Mouse (Mus musculus) bone marrow macrophage, adult 2 months (primary cell): Measurements from ENCODE around the gene Lrrc59. TPM values are rescaled to one million over a fixed set of nuclear protein-coding genes. Genes with fewer than 3 reads are reported as not detected.
"Not testable (repeated sequence)": the region's sequence is repeated elsewhere in the genome, so short reads cannot be mapped to it uniquely, and the experiment has no call there.

ENCODE experiments used
- H3K27ac ChIP-seq: 2 replicates; pipeline ENCODE4 v1.5.1; 2012; ENCODE audit warnings: low read depth, low read length; ENCODE audit not compliant: insufficient read depth
- H3K4me1 ChIP-seq: 2 replicates; pipeline ENCODE4 v1.6.1; 2012; ENCODE audit warnings: low read length; ENCODE audit not compliant: control insufficient read depth, insufficient read depth
- H3K4me3 ChIP-seq: 2 replicates; pipeline ENCODE4 v1.5.1; 2012; ENCODE audit warnings: mild to moderate bottlenecking, low read length, moderate library complexity; ENCODE audit not compliant: insufficient read depth
- CTCF ChIP-seq: IDR thresholded peaks from 2 replicates; pipeline ENCODE4 v1.5.1; 2012; ENCODE audit warnings: low read depth, mild to moderate bottlenecking, low read length, moderate library complexity
- POLR2A ChIP-seq: IDR thresholded peaks from 2 replicates; pipeline ENCODE4 v1.6.1; 2012; ENCODE audit warnings: mild to moderate bottlenecking, low read depth, low read length, borderline replicate concordance
- polyA plus RNA-seq: library from polyadenylated mRNA; stranded (reverse); fragments of >200 nt; gene quantifications from 2 replicates; pipeline ENCODE4 v1.2.4, GENCODE M21; 2012; ENCODE audit not compliant: missing spikeins, insufficient read depth, insufficient read length

Lrrc59 gene
- polyA plus RNA-seq, 1 experiment: 57.6 TPM

DNA sequence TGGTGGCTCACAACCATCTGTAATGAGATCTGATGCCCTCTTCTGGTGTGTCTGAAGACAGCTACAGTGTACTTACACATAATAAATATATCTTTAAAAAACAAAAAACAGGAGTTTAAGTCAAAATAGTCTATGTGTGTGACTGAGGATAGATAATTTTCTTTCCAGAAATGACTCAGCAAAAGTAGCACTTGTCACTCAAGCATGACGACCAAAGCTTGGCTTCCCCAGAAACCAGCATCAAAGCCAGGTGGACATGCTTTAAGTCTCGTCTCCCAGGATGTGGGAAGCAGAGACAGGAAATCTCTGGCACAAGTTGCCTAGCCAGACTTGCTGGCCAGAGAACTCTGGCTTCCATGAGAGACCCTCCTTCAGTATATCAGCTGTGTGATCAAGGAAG is 7.4 kb upstream of the Lrrc59 start:
- H3K27ac ChIP-seq: no peak overlapping the region
- TF ChIP-seq CTCF: no peak
- TF ChIP-seq POLR2A: no peak
- H3K4me1 ChIP-seq: peaks cover 6% of the 10 kb centered on the region; the same call in 1 of the 2 replicates
- H3K4me3 ChIP-seq: no peak overlapping the region

DNA sequence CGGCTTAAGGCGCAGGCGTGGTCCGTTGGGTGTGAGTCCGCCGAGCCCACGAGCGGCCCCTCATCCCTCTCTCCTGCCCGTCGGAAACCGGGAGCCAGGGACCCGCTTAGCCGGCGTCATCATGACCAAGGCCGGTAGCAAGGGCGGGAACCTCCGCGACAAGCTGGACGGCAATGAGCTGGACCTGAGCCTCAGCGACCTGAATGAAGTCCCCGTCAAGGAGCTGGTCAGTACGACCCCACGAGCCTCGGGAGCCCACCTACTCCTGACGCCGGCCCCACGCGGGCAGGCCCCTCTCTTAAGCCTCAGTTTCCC is 274 bp downstream of the Lrrc59 start:
- TF ChIP-seq CTCF: no peak
- no peak for TF ChIP-seq POLR2A
- peaks cover 11% of the 10 kb centered on the region for H3K4me1 ChIP-seq
- peak overlapping the region; percentile 43 for H3K27ac ChIP-seq
- peak overlapping the region; percentile 86 for H3K4me3 ChIP-seq

DNA sequence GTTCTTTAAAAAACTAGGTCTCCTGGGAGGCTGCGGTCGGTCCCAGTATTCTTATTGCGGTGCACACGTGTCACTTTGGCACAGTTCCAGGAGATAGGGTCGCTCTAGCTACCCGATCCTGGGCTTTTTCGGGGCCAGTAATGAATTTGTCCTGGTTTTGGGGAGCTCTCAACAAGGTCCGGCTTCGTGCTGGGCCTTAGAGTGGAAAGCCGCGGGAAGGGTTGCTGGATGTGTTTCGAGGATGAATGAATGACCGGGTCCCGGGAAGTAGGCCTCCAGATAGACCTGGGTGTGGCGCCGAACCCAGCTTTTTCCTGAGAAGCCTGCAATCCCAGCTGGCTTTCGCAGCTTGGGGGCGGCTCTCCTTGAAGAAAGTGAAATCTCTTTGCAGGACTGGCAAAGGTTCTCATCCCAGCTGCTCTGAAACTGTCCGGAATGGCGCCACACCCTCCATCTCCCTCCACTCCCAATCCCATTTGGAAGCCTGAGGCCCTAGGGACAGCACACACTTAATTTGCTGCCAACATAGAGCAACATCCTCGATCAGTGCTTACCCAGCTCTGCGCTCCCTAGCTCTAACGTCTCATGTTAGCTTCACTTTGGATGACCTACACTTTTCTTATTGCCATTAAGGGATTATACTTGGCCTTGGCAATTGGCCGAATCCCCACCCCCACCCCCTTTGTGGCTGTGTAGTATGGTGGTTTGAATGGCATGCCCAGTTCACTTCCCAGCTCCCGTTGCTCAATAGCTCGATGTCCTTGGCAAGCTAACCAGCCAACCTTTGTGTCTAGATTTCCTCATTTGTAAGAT is 838 bp downstream of the Lrrc59 start:
- H3K4me3 ChIP-seq: peak overlapping the region; percentile 86
- peak overlapping the region; percentile 43 for H3K27ac ChIP-seq
- H3K4me1 ChIP-seq: peaks cover 11% of the 10 kb centered on the region
- no peak for TF ChIP-seq POLR2A
- no peak for TF ChIP-seq CTCF

DNA sequence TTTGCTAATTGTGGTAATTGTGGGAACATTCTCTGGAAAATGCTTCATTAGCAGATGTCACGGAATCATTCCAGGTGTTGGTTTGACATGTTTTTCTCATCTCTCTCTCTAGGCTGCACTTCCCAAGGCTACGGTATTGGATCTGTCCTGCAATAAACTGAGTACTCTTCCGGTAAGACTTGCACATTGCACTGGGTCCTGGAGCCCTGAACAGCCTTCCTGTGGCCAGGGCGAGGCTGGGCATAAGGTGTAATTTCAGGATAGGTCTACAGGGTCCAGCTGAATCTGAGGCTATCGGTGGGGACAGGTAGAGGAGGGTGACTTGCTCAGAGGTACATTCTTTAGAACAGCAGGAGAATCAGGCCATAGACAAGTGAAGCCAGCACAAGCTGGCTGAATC is 2.4 kb downstream of the Lrrc59 start:
- TF ChIP-seq CTCF (no peak), POLR2A (no peak)
- Histone ChIP-seq H3K4me1 (peaks cover 11% of the 10 kb centered on the region), H3K4me3 (no peak overlapping the region)

DNA sequence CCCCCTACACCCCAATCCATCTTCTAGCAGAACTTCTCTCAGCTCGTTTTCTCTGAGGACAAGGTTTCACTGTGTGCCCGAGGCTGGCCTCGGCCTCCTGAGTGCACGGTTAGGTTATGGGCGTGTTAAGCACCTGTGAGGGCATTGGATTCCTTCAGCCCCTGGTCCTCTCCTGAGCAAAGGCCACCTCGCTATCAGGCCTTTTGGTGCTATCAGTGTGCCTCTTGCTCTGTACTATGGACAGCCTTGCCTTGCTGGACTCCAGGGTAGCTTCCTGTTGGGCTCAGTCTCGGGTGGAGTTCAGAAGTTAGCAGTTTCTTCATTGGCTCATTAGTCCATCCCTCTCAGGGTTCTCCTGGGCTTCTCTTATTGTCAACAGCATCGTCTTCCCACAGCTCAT is 3.4 kb downstream of the Lrrc59 start:
- H3K4me3 ChIP-seq: no peak overlapping the region
- H3K4me1 ChIP-seq: peaks cover 11% of the 10 kb centered on the region
- no peak overlapping the region for H3K27ac ChIP-seq
- TF ChIP-seq CTCF: no peak
- no peak for TF ChIP-seq POLR2A

More for the DNA sequence above, 2.4 kb downstream of the Lrrc59 start:
- H3K27ac ChIP-seq: no peak overlapping the region

DNA sequence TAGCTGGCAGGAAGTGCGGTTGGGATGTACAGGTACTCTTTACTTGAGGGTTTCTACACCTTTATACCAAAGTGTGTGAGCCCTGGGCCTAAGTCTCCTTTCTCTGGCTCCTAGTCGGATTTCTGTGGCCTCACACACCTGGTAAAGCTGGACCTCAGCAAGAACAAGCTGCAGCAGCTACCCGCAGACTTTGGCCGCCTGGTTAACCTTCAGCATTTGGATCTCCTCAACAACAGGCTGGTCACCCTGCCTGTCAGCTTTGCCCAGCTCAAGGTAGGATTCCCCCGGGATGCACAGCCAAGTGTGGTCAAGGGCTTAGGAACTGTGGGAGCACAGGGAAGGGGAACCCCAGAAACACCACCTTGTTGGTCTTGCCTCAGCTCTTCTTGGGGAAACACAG is 4.9 kb downstream of the Lrrc59 start:
- H3K27ac ChIP-seq: no peak overlapping the region
- no peak for TF ChIP-seq CTCF
- no peak for TF ChIP-seq POLR2A
- peaks cover 11% of the 10 kb centered on the region for H3K4me1 ChIP-seq
- no peak overlapping the region for H3K4me3 ChIP-seq

DNA sequence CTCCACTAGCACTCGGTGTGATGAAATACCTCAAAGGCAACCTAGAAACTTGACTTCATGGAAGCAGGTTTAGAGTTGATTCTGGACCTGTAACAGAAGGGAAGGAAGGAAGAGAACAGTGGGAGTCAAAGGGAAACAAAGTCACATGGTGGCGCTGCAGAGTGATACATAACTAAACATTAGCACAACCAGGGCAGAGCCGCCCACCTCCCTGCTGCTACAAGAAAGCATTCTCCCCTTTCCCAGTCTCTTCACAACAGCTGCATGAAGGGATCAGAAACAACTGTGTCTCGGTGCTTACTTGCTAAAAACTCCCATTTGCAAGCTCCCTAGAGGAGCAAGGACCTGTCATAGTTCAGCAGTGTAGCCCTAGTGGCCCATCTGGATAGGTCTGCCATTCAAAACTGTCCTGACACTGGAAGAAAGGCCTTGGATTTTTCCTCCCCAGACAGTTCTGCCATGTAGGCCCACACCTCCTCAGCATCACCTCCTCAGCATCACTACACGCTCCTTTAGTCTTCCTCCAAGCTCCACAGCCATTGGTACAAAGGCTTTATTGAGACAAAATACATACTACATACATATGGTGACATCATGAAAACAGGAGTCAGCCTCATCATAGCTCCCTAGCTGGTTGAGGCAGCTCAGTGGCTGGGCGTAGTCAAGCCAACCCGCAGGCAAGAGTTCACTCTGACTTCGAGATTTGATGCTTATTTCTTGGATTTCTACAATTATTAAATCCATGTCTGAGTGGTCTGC is 15.1 kb downstream of the Lrrc59 start:
- no peak for TF ChIP-seq CTCF
- TF ChIP-seq POLR2A: no peak
- no peaks in the 10 kb centered on the region for H3K4me1 ChIP-seq
- H3K27ac ChIP-seq: no peak overlapping the region
- no peak overlapping the region for H3K4me3 ChIP-seq

DNA sequence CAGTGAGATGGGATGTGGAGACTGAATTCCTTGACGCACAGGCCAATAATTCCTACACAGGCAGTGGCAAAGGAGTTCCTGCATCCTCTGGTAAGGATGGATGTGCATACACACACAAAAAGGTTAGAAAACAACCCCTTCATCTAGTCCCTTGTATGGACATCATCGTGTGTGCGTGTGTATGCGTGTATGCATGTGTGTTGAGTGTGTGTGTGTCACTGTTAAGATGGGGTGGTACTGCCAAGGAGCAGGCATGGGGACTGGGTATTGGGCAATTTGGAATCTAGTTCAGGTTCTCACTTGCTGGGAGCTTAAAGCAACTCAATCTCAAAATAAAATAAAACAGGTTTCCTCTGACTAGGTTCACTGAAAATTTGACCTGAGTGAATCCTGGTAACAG is 16.9 kb downstream of the Lrrc59 start:
- Histone ChIP-seq H3K4me1 (no peaks in the 10 kb centered on the region), H3K27ac (no peak overlapping the region), H3K4me3 (no peak overlapping the region)
- TF ChIP-seq CTCF: no peak
- no peak for TF ChIP-seq POLR2A

DNA sequence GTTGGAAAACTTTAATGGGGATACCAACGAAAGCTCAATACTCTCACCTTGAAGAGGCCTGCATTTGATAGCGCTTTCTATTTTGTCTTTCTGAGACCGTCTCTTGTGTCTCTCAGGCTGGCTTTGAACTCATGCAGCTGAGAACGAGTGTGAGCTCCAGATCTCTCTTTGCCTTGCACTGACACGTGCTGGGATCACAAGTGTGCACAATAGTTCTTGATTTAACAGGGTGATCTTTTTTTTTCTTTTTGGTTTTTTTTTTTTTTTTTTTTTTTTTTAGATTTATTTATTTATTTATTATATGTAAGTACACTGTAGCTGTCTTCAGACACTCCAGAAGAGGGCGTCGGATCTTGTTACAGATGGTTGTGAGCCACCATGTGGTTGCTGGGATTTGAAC is 21.7 kb downstream of the Lrrc59 start:
- H3K4me1 ChIP-seq, H3K4me3 ChIP-seq, H3K27ac ChIP-seq: not testable (repeated sequence)

DNA sequence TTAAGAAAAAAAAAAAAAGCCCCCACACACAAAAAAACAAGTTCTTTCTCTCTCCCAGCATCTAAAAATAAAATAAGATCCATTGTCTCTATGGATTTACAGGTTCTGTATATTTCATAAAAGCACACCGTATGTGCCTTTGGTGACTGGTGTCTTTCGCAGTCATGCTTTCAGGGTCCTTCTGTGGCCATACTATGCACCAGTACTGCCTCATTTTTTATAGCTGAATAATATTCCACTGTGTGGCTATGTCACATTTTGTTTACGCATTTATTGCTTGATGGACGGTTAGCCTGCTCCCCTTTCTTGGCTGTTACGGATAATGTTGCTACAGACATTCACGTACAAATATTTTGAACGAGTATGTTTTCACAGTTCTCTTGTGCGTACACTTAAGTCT is 23.4 kb downstream of the Lrrc59 start:
- Histone ChIP-seq H3K4me1 (peaks cover 5% of the 10 kb centered on the region), H3K27ac (no peak overlapping the region), H3K4me3 (peak overlapping the region; percentile 73)
- TF ChIP-seq POLR2A (no peak), CTCF (no peak)
